Mouse (Mus musculus): Measurements from ENCODE around the gene Tmem53. TPM values are rescaled to one million over a fixed set of nuclear protein-coding genes. Genes with fewer than 3 reads are reported as not detected.

The Tmem53 gene
- polyA plus RNA-seq, 1 experiment from 2014 or later, result 11.6 TPM

GRCm38 (mm10) chr4:117235822-117236221, 15.9 kb upstream of the Tmem53 start:
- Histone ChIP-seq H3K36me3 (replicated peaks; ENCODE audit: control insufficient read depth, insufficient read depth) (no peaks in the 10 kb centered on the region), H3K9me3 (ENCODE audit: control insufficient read depth, low read length) (no peaks in the 10 kb centered on the region), H3K4me2 (replicated peaks) (no peak overlapping the region), H3K27me3 (ENCODE audit: control insufficient read depth, insufficient read depth, low read length) (no peaks in the 10 kb centered on the region), H3K9ac (no peak overlapping the region), H3K27ac (no peak overlapping the region), H3K4me1 (replicated peaks; ENCODE audit: control insufficient read depth, insufficient read depth, low read length) (no peaks in the 10 kb centered on the region), H3K4me3 (replicated peaks; ENCODE audit: low read length) (no peak overlapping the region)
- DNase-seq (ENCODE audit: low spot score), result no peak
- 61% methylated on average over 4 of the region's 4 CpGs for WGBS
- no peak for ATAC-seq (ENCODE audit: low FRiP score)

- H3K4me3 ChIP-seq (replicated peaks; ENCODE audit: low read length), result no peak overlapping the region
- 56% methylated on average over 2 of the region's 2 CpGs for WGBS
- H3K27me3 ChIP-seq (ENCODE audit: control insufficient read depth, insufficient read depth, low read length), result no peaks in the 10 kb centered on the region
- DNase-seq (ENCODE audit: low spot score) (no peak), ATAC-seq (ENCODE audit: low FRiP score) (no peak)
- no peak overlapping the region for H3K27ac ChIP-seq
- H3K9ac ChIP-seq, result no peak overlapping the region
- H3K4me2 ChIP-seq (replicated peaks), result no peak overlapping the region
- H3K36me3 ChIP-seq (replicated peaks; ENCODE audit: control insufficient read depth, insufficient read depth), result no peaks in the 10 kb centered on the region
- H3K9me3 ChIP-seq (ENCODE audit: control insufficient read depth, low read length), result no peaks in the 10 kb centered on the region
- H3K4me1 ChIP-seq (replicated peaks; ENCODE audit: control insufficient read depth, insufficient read depth, low read length), result no peaks in the 10 kb centered on the region
Observed at GRCm38 (mm10) chr4:117239153-117239552, 12.6 kb upstream of the Tmem53 start.

DNA sequence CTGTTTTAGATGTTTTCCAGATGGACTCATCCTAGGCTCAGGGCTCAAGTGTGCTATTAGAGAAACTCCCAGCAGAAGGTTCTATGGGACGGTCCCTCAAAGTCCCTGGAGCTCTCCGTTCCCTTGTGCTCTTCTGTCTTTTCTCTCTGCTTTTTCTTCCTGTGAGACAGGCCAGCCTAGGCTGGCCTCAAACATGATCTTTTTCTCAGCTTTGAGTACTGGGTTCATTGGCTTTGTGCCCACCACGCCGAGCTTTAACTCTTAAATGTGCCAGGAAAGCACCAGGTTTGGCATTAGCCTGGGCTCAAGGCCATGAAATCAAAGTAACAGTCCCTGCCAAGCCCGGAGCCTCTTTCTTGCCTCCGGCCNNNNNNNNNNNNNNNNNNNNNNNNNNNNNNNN, 10.9 kb upstream of the Tmem53 start:
- DNase-seq (ENCODE audit: low spot score) (peak; percentile 49), ATAC-seq (ENCODE audit: low FRiP score) (no peak)
- Histone ChIP-seq H3K27me3 (ENCODE audit: control insufficient read depth, insufficient read depth, low read length) (no peaks in the 10 kb centered on the region), H3K27ac (peak overlapping the region; percentile 32; the same call in 1 of the 2 replicates), H3K9me3 (ENCODE audit: control insufficient read depth, low read length) (no peaks in the 10 kb centered on the region), H3K36me3 (replicated peaks; ENCODE audit: control insufficient read depth, insufficient read depth) (no peaks in the 10 kb centered on the region), H3K9ac (no peak overlapping the region), H3K4me2 (replicated peaks) (no peak overlapping the region), H3K4me1 (replicated peaks; ENCODE audit: control insufficient read depth, insufficient read depth, low read length) (no peaks in the 10 kb centered on the region), H3K4me3 (replicated peaks; ENCODE audit: low read length) (no peak overlapping the region)
- 68% methylated on average over 6 of the region's 6 CpGs for WGBS

- WGBS, result 58% methylated on average over 1 of the region's 1 CpGs
- H3K4me1 ChIP-seq (replicated peaks; ENCODE audit: control insufficient read depth, insufficient read depth, low read length), result 0 out of 2 replicates have a peak, but pooled peaks cover 4% of the 10 kb centered on the region
- ATAC-seq (ENCODE audit: low FRiP score) (no peak), DNase-seq (ENCODE audit: low spot score) (no peak)
- H3K27ac ChIP-seq, result no peak overlapping the region
- no peaks in the 10 kb centered on the region for H3K9me3 ChIP-seq (ENCODE audit: control insufficient read depth, low read length)
- H3K27me3 ChIP-seq (ENCODE audit: control insufficient read depth, insufficient read depth, low read length), result no peaks in the 10 kb centered on the region
- no peak overlapping the region for H3K9ac ChIP-seq
- H3K4me3 ChIP-seq (replicated peaks; ENCODE audit: low read length), result no peak overlapping the region
- H3K36me3 ChIP-seq (replicated peaks; ENCODE audit: control insufficient read depth, insufficient read depth), result no peaks in the 10 kb centered on the region
- H3K4me2 ChIP-seq (replicated peaks), result peak overlapping the region; percentile 55
Observed at GRCm38 (mm10) chr4:117250982-117251381, 769 bp upstream of the Tmem53 start.

- ATAC-seq (ENCODE audit: low FRiP score) (peak; percentile 34; the same call in 1 of the 2 replicates), DNase-seq (ENCODE audit: low spot score) (peak; percentile 44)
- H3K9me3 ChIP-seq (ENCODE audit: control insufficient read depth, low read length), result no peaks in the 10 kb centered on the region
- no peaks in the 10 kb centered on the region for H3K36me3 ChIP-seq (replicated peaks; ENCODE audit: control insufficient read depth, insufficient read depth)
- peak overlapping the region; percentile 76 for H3K9ac ChIP-seq
- H3K4me1 ChIP-seq (replicated peaks; ENCODE audit: control insufficient read depth, insufficient read depth, low read length), result 0 out of 2 replicates have a peak, but pooled peaks cover 4% of the 10 kb centered on the region
- WGBS, result 25% methylated on average over 5 of the region's 5 CpGs
- peak overlapping the region; percentile 69; the same call in 1 of the 2 replicates for H3K27ac ChIP-seq
- peak overlapping the region; percentile 55 for H3K4me2 ChIP-seq (replicated peaks)
- H3K4me3 ChIP-seq (replicated peaks; ENCODE audit: low read length), result peak overlapping the region; percentile 70
- no peaks in the 10 kb centered on the region for H3K27me3 ChIP-seq (ENCODE audit: control insufficient read depth, insufficient read depth, low read length)
Observed at GRCm38 (mm10) chr4:117252351-117252750, 600 bp downstream of the Tmem53 start.

DNA sequence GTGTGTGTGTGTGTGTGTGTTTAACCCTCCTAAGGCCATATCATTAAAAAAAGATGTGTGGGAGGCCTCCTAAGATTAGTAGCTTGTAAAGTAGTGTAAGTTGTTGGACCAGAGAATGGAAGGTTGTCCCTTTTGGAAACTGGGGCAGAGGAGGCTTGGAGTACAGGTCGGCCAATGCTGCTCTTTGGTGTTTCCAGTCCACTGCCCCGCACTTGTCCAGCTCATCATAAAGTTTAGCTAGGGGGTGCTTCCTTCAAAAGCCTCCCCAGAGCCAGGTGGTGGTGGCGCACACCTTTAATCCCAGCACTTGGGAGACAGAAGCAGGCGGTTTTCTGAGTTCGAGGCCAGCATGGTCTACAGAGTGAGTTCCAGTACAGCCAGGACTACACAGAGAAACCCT, 1.0 kb downstream of the Tmem53 start:
- Histone ChIP-seq H3K27ac (no peak overlapping the region), H3K4me1 (replicated peaks; ENCODE audit: control insufficient read depth, insufficient read depth, low read length) (0 out of 2 replicates have a peak, but pooled peaks cover 4% of the 10 kb centered on the region), H3K4me2 (replicated peaks) (peak overlapping the region; percentile 55), H3K4me3 (replicated peaks; ENCODE audit: low read length) (0 out of 2 replicates have a peak overlapping the region, but pooled peaks have one; percentile 70), H3K9ac (no peak overlapping the region), H3K9me3 (ENCODE audit: control insufficient read depth, low read length) (no peaks in the 10 kb centered on the region), H3K36me3 (replicated peaks; ENCODE audit: control insufficient read depth, insufficient read depth) (no peaks in the 10 kb centered on the region), H3K27me3 (ENCODE audit: control insufficient read depth, insufficient read depth, low read length) (no peaks in the 10 kb centered on the region)
- DNase-seq (ENCODE audit: low spot score) (no peak), ATAC-seq (ENCODE audit: low FRiP score) (no peak)
- WGBS, result 90% methylated on average over 5 of the region's 5 CpGs

DNA sequence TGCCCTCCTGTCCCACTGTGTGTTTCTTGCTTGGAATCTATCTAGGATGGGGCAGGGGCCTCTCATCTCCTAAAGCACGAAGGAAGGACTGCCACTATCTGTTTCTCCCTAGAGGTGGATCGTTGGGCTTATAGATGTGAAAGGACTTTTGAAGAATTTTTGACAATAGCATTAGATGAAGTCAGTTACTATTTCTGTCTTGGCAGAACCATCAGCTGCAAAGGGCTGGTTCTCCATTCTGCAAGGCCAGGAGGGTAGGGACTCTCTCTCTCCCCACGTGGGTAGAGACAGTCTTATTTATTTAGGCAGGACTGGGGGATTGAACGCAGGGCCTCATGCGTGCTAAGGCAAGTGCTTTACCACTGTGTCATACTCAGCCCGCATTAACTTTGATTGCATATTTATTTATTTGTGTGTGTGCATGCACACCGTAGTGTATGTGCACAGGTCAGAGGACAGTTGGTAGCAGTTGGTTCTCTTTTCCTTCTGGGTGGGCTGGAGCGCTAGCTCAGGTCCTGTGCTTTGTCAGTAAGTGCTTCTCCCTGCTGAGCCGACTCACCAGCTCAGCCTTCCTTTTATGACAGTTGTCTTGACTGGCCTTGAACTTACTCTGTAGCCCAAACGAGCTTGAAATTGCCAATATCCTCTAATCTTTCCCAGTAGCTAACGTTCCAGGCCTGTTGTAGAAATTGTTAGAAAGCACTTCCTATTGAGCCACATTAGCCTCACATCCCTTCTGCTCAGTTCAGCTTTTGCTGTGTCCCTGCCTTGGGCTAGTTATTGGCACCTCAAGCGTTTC, 1.7 kb downstream of the Tmem53 start:
- no peak overlapping the region for H3K9ac ChIP-seq
- H3K27ac ChIP-seq, result no peak overlapping the region
- no peaks in the 10 kb centered on the region for H3K9me3 ChIP-seq (ENCODE audit: control insufficient read depth, low read length)
- 65% methylated on average over 12 of the region's 12 CpGs for WGBS
- 0 out of 2 replicates have a peak, but pooled peaks cover 4% of the 10 kb centered on the region for H3K4me1 ChIP-seq (replicated peaks; ENCODE audit: control insufficient read depth, insufficient read depth, low read length)
- no peak for ATAC-seq (ENCODE audit: low FRiP score)
- no peak overlapping the region for H3K4me2 ChIP-seq (replicated peaks)
- no peaks in the 10 kb centered on the region for H3K27me3 ChIP-seq (ENCODE audit: control insufficient read depth, insufficient read depth, low read length)
- no peak for DNase-seq (ENCODE audit: low spot score)
- H3K36me3 ChIP-seq (replicated peaks; ENCODE audit: control insufficient read depth, insufficient read depth), result no peaks in the 10 kb centered on the region
- no peak overlapping the region for H3K4me3 ChIP-seq (replicated peaks; ENCODE audit: low read length)

- Histone ChIP-seq H3K9me3 (ENCODE audit: control insufficient read depth, low read length) (no peaks in the 10 kb centered on the region), H3K4me1 (replicated peaks; ENCODE audit: control insufficient read depth, insufficient read depth, low read length) (0 out of 2 replicates have a peak, but pooled peaks cover 4% of the 10 kb centered on the region), H3K36me3 (replicated peaks; ENCODE audit: control insufficient read depth, insufficient read depth) (no peaks in the 10 kb centered on the region), H3K4me2 (replicated peaks) (no peak overlapping the region), H3K9ac (no peak overlapping the region), H3K4me3 (replicated peaks; ENCODE audit: low read length) (no peak overlapping the region), H3K27ac (no peak overlapping the region), H3K27me3 (ENCODE audit: control insufficient read depth, insufficient read depth, low read length) (no peaks in the 10 kb centered on the region)
- ATAC-seq (ENCODE audit: low FRiP score) (no peak), DNase-seq (ENCODE audit: low spot score) (no peak)
- WGBS, result 72% methylated on average over 5 of the region's 5 CpGs
Observed at GRCm38 (mm10) chr4:117254017-117254627, 2.4 kb downstream of the Tmem53 start.

DNA sequence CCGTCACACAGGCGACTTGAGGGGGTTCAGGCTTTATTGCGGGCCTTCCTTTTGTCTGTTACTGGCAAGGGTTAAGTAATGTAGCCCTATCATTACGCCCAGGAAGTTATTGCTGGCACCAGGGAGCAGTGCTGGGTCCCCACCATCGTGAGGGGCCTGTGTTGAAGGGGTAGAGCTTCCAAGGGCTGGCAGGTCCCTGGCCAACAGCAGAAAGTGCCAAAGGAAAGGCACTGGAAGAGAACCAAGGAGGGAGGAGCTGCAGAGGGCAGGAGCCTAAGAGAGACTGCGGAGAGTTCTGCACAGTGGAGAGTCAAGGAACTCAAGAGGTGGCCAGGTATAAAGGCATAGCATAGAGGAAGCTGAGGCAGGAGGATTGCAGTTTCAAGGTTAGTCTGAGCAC, 2.9 kb downstream of the Tmem53 start:
- H3K4me1 ChIP-seq (replicated peaks; ENCODE audit: control insufficient read depth, insufficient read depth, low read length), result 0 out of 2 replicates have a peak, but pooled peaks cover 4% of the 10 kb centered on the region

More for the DNA sequence above, 2.9 kb downstream of the Tmem53 start:
- Histone ChIP-seq H3K4me2 (replicated peaks) (no peak overlapping the region), H3K36me3 (replicated peaks; ENCODE audit: control insufficient read depth, insufficient read depth) (no peaks in the 10 kb centered on the region), H3K9ac (no peak overlapping the region), H3K9me3 (ENCODE audit: control insufficient read depth, low read length) (no peaks in the 10 kb centered on the region), H3K27ac (no peak overlapping the region), H3K27me3 (ENCODE audit: control insufficient read depth, insufficient read depth, low read length) (no peaks in the 10 kb centered on the region), H3K4me3 (replicated peaks; ENCODE audit: low read length) (no peak overlapping the region)
- WGBS, result 43% methylated on average over 6 of the region's 6 CpGs
- no peak for DNase-seq (ENCODE audit: low spot score)
- ATAC-seq (ENCODE audit: low FRiP score), result no peak

All from hindbrain, embryonic 14.5 days (tissue).